Mouse (Mus musculus) forebrain, postnatal 0 days (tissue): ENCODE measurements at regions not wholly inside any gene's neighbourhood (a gene's known extent, or its start where the extent isn't known, plus 50 kb on each side); places are given as distances from the start of the nearest gene placed in this dataset.

ENCODE experiments used
- ATAC-seq: fragments of 200-750 bp; cut with Nextera tagmentation; 2 replicates; pipeline ENCODE4 v1.8.0; 2017; ENCODE audit warnings: mild to moderate bottlenecking, moderate library complexity
- DNase-seq: peaks from one replicate; pipeline ENCODE4 v3.0.0-alpha.2; 2015
- H3K27ac ChIP-seq: fragments of 300-500 bp; sonication (generic); 2 replicates; pipeline ENCODE4 v1.5.1; 2014; ENCODE audit warnings: low read depth, mild to moderate bottlenecking, antibody characterized with exemption, low read length, moderate library complexity, mixed read lengths
- H3K27me3 ChIP-seq: fragments of 300-500 bp; sonication (generic); 2 replicates; pipeline ENCODE4 v1.6.1; 2014; ENCODE audit warnings: mild to moderate bottlenecking, low read length, mixed read lengths; ENCODE audit not compliant: insufficient read depth
- H3K36me3 ChIP-seq: fragments of 300-500 bp; sonication (generic); 2 replicates; pipeline ENCODE4 v1.6.1; 2014; ENCODE audit warnings: mild to moderate bottlenecking, moderate library complexity; ENCODE audit not compliant: insufficient read depth
- H3K4me1 ChIP-seq: fragments of 300-500 bp; sonication (generic); 2 replicates; pipeline ENCODE4 v1.6.1; 2014; ENCODE audit warnings: antibody characterized with exemption; ENCODE audit not compliant: insufficient read depth
- H3K4me2 ChIP-seq: fragments of 300-500 bp; sonication (generic); 2 replicates; pipeline ENCODE4 v1.6.1; 2014; ENCODE audit warnings: low read depth, mild to moderate bottlenecking, moderate library complexity
- H3K4me3 ChIP-seq: fragments of 300-500 bp; sonication (generic); 2 replicates; pipeline ENCODE4 v1.5.1; 2014; ENCODE audit warnings: low read depth, low read length, mixed read lengths
- H3K9ac ChIP-seq: fragments of 300-500 bp; sonication (generic); 2 replicates; pipeline ENCODE4 v1.6.1; 2014; ENCODE audit warnings: mild to moderate bottlenecking
- H3K9me3 ChIP-seq: fragments of 300-500 bp; sonication (generic); 2 replicates; pipeline ENCODE4 v1.6.1; 2016; ENCODE audit warnings: low read length
- CTCF ChIP-seq: sonication (generic); IDR thresholded peaks from 2 replicates; pipeline ENCODE4 v1.5.1; 2016; ENCODE audit warnings: antibody characterized with exemption, control low read depth, low read depth
- WGBS: fragments of 180-500 bp; shearing (Covaris S2); extraction: QIAGEN DNeasy Blood & Tissue Kit; methylation state at CpG from one replicate; pipeline ENCODE4 v1.1.7; 2014; 5-methylcytosine and 5-hydroxymethylcytosine counted together

- no peaks in the 10 kb centered on the region for H3K4me1 ChIP-seq
- ATAC-seq (no peak), DNase-seq (peak; percentile 71)
- H3K9ac ChIP-seq = no peak overlapping the region
- no peak for TF ChIP-seq CTCF
- H3K27ac ChIP-seq = no peak overlapping the region
- 35% methylated on average over 7 of the region's 7 CpGs for WGBS
- no peaks in the 10 kb centered on the region for H3K36me3 ChIP-seq
- no peak overlapping the region for H3K4me2 ChIP-seq
- no peaks in the 10 kb centered on the region for H3K9me3 ChIP-seq
- no peaks in the 10 kb centered on the region for H3K27me3 ChIP-seq
- H3K4me3 ChIP-seq = no peak overlapping the region
Observed at GRCm38 (mm10) chr5:133264976-133265375, 721.8 kb upstream of the Auts2 start.

- WGBS = 34% methylated on average over 3 of the region's 3 CpGs
- Histone ChIP-seq H3K9ac (no peak overlapping the region), H3K4me1 (no peaks in the 10 kb centered on the region), H3K4me2 (no peak overlapping the region), H3K4me3 (no peak overlapping the region), H3K36me3 (no peaks in the 10 kb centered on the region), H3K9me3 (no peaks in the 10 kb centered on the region), H3K27ac (no peak overlapping the region), H3K27me3 (no peaks in the 10 kb centered on the region)
- no peak for TF ChIP-seq CTCF
- ATAC-seq = no peak
- DNase-seq = no peak
Observed at GRCm38 (mm10) chr5:133218801-133219200, 675.7 kb upstream of the Auts2 start.

- H3K36me3 ChIP-seq = no peaks in the 10 kb centered on the region
- no peak overlapping the region for H3K27ac ChIP-seq
- WGBS = 86% methylated on average over 1 of the region's 1 CpGs
- no peak overlapping the region for H3K4me2 ChIP-seq
- ATAC-seq (no peak), DNase-seq (no peak)
- no peak overlapping the region for H3K4me3 ChIP-seq
- no peaks in the 10 kb centered on the region for H3K27me3 ChIP-seq
- TF ChIP-seq CTCF = no peak
- no peak overlapping the region for H3K9ac ChIP-seq
- no peaks in the 10 kb centered on the region for H3K9me3 ChIP-seq
- H3K4me1 ChIP-seq = no peaks in the 10 kb centered on the region
Observed at GRCm38 (mm10) chr5:133198546-133198945, 655.4 kb upstream of the Auts2 start.

- no peaks in the 10 kb centered on the region for H3K9me3 ChIP-seq
- no peak overlapping the region for H3K9ac ChIP-seq
- no peak for TF ChIP-seq CTCF
- H3K4me1 ChIP-seq = no peaks in the 10 kb centered on the region
- no peak for ATAC-seq
- DNase-seq = no peak
- no peak overlapping the region for H3K27ac ChIP-seq
- WGBS = 90% methylated on average over 8 of the region's 8 CpGs
- no peak overlapping the region for H3K4me2 ChIP-seq
- H3K36me3 ChIP-seq = no peaks in the 10 kb centered on the region
- no peak overlapping the region for H3K4me3 ChIP-seq
- H3K27me3 ChIP-seq = no peaks in the 10 kb centered on the region
Observed at GRCm38 (mm10) chr5:133189798-133190571, 646.8 kb upstream of the Auts2 start.

GRCm38 (mm10) chr5:133175636-133176035 lies 632.5 kb upstream of the Auts2 start:
- Histone ChIP-seq H3K4me2 (no peak overlapping the region), H3K27me3 (no peaks in the 10 kb centered on the region), H3K36me3 (no peaks in the 10 kb centered on the region), H3K9ac (no peak overlapping the region), H3K9me3 (no peaks in the 10 kb centered on the region), H3K4me1 (peaks cover 5% of the 10 kb centered on the region; the same call in 1 of the 2 replicates), H3K4me3 (no peak overlapping the region), H3K27ac (no peak overlapping the region)
- 50% methylated on average over 6 of the region's 6 CpGs for WGBS
- no peak for TF ChIP-seq CTCF
- peak; percentile 47; the same call in 1 of the 2 replicates for ATAC-seq
- peak; percentile 54 for DNase-seq

GRCm38 (mm10) chr5:133173155-133173723 lies 630.1 kb upstream of the Auts2 start:
- Histone ChIP-seq H3K27me3 (no peaks in the 10 kb centered on the region), H3K9me3 (no peaks in the 10 kb centered on the region), H3K4me1 (peaks cover 5% of the 10 kb centered on the region; the same call in 1 of the 2 replicates), H3K4me3 (no peak overlapping the region), H3K36me3 (no peaks in the 10 kb centered on the region), H3K9ac (no peak overlapping the region), H3K27ac (no peak overlapping the region), H3K4me2 (no peak overlapping the region)
- DNase-seq (peak; percentile 49), ATAC-seq (peak; percentile 18; the same call in 1 of the 2 replicates)
- WGBS = 24% methylated on average over 6 of the region's 6 CpGs
- no peak for TF ChIP-seq CTCF

- no peaks in the 10 kb centered on the region for H3K36me3 ChIP-seq
- no peak overlapping the region for H3K4me3 ChIP-seq
- H3K9me3 ChIP-seq = no peaks in the 10 kb centered on the region
- H3K27ac ChIP-seq = no peak overlapping the region
- 81% methylated on average over 4 of the region's 4 CpGs for WGBS
- no peak overlapping the region for H3K4me2 ChIP-seq
- peaks cover 5% of the 10 kb centered on the region; the same call in 1 of the 2 replicates for H3K4me1 ChIP-seq
- H3K9ac ChIP-seq = no peak overlapping the region
- DNase-seq = no peak
- ATAC-seq = no peak
- H3K27me3 ChIP-seq = no peaks in the 10 kb centered on the region
- TF ChIP-seq CTCF = no peak
Observed at GRCm38 (mm10) chr5:133172686-133173085, 629.5 kb upstream of the Auts2 start.
